Mouse (Mus musculus) right cerebral cortex, postnatal 25 days (tissue): Measurements from ENCODE around the gene Myo1b.
"Not testable (repeated sequence)": the region's sequence is repeated elsewhere in the genome, so short reads cannot be mapped to it uniquely, and the experiment has no call there.

ENCODE experiments used
- DNase-seq: peaks from one replicate; pipeline ENCODE4 v3.0.0; 2022

Myo1b gene

DNA sequence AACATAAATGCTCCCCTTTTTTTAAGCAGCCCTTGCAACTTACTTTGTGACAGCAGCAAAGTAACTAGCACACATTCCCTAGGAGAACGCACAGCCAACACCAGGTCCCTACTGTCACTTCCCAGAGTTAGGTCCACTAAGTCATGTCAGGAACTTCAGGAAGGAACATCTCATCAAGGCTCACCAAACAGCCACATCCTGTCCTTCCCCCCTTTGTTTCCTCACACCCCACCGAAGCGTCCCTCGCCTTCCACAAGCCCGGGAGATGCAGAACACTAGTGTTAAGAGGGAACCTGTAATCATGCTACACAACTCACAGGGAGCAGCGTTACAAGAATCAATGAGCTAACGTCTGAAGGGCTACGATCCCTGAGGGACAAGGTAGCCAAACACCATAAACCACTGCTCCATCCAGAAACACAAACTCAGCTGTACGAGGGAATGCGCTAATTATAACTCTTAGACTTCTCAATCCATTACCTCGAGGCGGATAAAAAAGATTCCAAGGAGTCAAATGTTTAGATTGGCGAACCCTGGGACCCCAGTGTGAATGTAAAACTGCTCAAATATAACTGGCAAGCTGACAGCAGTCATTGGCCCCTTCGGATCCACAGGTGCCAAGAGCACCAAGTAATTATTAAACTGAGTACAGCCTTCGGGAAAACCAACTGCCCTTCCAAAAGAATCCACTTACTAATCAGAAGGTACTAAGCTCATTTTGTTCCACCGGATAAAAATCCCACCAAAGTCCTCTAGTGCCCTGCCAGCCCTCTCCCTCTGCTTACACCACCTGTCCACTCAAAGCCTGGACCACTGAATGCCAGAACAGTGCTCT is 22.1 kb downstream of the Myo1b start:
- no peak for DNase-seq

GRCm38 (mm10) chr1:51892005-51892404 is 23.9 kb downstream of the Myo1b start:
- no peak for DNase-seq

- DNase-seq, result no peak
These were observed 27.6 kb downstream of the Myo1b start for GRCm38 (mm10) chr1:51888046-51888813.

- DNase-seq, result no peak
These were observed 30.4 kb downstream of the Myo1b start for GRCm38 (mm10) chr1:51885356-51885983.

DNA sequence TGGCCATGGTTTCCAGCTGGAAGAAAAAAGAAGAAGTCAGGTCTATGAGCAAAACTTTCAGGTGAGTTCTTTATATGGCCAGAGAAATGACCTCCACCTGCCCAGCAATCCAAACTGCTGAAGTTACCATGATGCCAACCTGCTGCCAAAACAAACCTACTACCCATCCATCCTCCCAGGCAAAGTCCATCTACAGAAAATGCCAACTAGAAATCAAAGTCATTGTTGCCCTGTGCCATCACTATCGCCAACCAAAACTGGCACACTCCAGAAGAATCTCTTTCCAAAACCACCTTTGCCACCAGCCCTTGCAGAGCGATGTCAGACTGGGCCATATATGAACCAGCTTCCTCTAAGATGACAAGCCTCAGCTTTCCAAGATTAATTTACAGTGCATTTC is 32.7 kb downstream of the Myo1b start:
- DNase-seq, result no peak

DNA sequence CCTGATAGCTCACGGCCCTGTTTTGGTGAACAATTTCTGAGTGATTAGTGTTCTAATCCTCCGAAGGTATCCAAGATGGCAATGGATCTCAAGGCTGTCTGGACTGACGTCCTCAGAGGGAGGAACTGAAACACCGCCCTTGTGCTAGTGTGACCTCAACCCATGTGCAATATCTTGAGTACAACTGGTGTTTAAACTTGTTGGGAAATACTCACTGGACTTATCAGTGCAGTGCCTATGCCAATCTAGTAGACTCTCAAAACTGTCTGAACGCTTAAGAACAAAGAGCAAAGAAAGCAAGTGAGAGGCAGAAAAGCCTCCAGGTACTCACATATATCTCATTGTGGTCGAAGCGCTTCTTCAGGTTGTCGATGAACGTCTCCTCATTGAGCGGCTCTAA is 33.1 kb downstream of the Myo1b start:
- no peak for DNase-seq

DNA sequence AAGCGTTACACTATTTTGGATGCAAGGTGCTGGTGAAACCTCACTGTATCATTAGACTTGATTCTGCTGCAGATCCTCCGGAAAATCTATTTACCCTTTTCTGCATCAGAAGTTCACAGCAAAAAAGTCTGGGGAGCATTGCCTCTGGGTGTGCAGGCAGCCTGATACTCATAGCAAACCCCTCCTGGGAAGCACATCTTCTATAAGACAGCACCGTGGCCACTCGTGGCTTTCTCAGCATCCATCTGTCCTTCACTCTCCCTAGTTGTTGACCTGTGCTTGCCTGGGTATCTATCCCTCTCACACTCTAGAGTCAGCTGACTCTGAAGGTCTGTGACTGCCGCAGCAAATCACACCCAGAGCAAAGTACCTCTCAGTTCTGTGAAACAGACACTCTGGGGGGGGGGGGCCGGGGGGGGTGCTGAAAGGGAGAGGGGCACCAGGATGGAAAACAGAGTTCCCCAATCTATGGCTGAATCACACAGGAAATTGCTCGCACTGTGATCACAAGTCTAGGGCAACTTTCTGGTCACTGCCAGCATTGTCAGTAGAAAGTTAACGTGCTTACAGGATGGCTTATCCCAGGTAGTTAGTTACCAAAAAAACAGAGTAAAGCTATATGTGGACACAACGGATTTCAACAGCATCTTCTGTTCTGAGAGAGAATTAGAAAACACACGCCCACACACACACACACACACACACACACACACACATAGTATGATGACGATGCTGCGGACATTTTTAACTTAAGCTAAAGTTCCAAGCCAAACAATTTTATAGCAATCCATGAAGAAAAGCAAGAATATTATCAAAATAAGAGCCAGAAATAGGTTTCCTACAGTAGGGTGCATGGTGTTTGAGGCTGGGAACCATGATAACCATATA is 35.7 kb downstream of the Myo1b start:
- DNase-seq, result no peak

- no peak for DNase-seq
These were observed 36.5 kb downstream of the Myo1b start for GRCm38 (mm10) chr1:51879333-51879770.

DNA sequence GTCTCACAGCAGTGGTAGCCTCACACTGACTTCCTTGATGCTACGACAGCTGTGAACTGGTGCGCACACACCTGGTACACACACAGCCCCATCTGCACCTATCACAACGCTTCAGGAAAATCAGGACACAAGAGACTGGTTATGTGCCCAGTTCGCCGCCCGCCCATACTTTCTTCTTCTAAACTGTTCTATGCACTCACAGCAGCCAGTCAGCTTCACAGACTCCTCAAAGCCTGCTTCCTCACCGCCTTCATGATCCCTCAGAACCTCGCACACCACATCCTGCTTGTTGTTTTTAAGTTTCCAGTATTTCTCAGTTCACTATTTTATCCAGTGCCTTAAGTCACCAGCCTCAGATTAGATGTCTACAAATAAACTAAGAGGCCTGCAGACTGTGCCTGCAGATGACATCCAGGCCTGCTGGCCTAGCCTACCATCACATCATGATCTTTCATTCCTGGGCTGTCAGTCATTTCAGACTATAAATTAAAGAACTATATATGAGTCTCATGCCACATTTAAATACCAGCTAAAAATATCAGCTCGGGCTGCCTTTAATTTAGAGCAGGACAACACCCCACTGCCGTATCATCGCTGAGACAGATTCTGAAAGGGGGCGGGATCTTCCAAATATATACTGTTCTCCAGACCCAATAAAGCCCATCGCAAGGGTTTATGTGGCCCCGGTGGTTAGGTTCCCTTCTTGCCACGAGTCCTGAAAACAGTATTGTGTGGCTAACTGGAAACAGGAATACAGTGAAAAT is 40.2 kb downstream of the Myo1b start:
- no peak for DNase-seq

- no peak for DNase-seq
These were observed 43.2 kb downstream of the Myo1b start for GRCm38 (mm10) chr1:51872493-51873261.

GRCm38 (mm10) chr1:51871234-51871633 is 44.6 kb downstream of the Myo1b start:
- DNase-seq, result not testable (repeated sequence)

DNA sequence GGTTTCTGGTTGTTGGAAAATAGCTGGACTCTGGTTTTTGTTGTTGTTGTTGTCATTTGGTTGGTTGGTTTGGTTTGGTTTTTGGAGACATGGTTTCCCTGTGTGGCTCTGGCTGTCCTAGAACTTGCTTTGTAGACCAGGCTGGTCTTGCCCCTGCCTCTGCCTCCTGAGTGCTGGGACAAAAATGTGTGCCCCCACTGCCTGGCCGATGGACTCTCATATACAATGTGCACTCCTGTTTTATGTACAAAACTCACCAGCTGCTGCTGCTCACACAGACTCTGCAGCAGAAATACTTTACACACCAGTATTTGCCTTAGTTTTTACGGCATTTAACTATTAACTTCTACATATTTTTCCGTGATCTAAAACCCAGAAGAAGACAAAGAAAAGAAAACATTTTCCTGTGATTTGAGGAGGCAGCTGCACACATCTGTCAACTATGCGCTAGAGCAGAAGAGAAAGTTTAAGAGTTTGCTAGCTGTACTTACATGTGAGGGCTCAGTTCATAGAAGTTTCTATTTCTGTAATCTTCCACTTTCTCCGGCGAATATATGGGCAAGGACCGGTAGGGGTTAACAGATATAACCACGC is 52.9 kb downstream of the Myo1b start:
- no peak for DNase-seq

DNA sequence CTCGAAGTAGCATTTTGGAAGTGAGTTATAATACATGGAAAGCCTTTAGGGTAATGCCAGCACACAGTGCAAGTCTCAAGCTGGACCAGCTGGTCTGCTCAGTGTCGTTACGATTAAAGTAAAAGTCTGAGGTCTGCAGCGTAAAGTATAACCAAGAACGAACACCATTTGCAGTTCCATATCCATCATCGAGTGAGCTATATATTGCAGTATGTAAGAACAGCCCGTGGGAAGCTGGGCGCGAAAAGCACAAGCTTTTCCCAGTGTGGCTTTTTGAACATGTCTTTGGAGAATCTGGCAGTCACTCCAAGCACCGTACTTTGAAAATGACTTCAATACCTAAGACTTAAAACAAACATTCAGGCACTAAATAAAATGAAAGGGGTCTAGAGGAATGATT is 55.0 kb downstream of the Myo1b start:
- DNase-seq, result peak; percentile 23

DNA sequence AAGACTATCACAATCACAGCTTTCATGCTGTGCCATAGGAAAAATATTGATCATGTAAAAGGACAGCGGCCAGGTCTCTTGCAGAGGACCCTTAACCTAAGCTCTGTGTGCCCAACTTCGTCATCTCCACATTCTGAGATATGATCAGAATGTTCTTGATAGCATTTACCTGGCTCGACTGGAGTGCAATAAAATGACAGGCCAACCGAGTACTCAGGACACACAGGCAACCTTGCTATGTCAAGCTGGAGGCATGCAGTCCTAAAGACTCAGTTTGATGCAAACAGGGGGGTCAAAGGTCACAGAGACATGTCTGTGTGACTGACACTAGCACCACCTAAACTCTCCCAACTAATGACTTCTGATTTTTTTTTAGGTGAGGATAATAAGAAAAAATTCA is 58.9 kb downstream of the Myo1b start:
- no peak for DNase-seq

GRCm38 (mm10) chr1:51856245-51856915 is 59.5 kb downstream of the Myo1b start:
- no peak for DNase-seq

GRCm38 (mm10) chr1:51855541-51856244 is 60.2 kb downstream of the Myo1b start:
- no peak for DNase-seq

- peak; percentile 22 for DNase-seq
These were observed 63.6 kb downstream of the Myo1b start for GRCm38 (mm10) chr1:51852314-51852713.

- no peak for DNase-seq
These were observed 66.2 kb downstream of the Myo1b start for GRCm38 (mm10) chr1:51849570-51850211.
